Mouse (Mus musculus) liver, embryonic 14.5 days (tissue): ENCODE data around the gene Elp4.

Experiments used
- CTCF ChIP-seq: IDR thresholded peaks from 2 replicates; pipeline ENCODE4 v1.5.1; 2016; ENCODE audit warnings: antibody characterized with exemption, low read depth, control low read depth
- EP300 ChIP-seq: IDR thresholded peaks from 2 replicates; pipeline ENCODE4 v1.6.1; 2016; ENCODE audit warnings: antibody characterized with exemption, low read depth

GRCm38 (mm10) chr2:105800694-105801093, 103.7 kb downstream of the Elp4 start:
- TF ChIP-seq EP300 = no peak
- no peak for TF ChIP-seq CTCF
